9 mouse cellular contexts compared by ENCODE assay signal in the genomic region with DNA sequence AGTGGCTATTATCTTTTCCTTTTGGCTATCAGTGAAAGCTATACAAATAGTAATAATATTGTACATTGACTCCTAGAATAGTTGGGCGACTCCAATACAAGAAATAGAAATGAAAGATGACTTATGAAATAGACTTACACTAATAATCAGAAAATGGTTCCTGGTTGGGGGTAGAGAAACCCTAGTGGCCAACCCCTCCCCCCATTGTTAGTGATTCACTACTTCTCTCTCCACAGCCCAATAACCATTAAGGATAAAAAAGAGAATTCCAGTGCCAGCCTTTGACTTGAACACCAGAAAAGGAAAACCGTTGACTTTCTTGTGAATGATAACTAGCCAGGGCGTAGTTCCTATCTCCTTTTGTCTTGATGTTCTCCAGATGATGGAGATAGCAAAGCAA. TPM values are rescaled to one million over a fixed set of nuclear protein-coding genes. Genes with fewer than 3 reads are reported as not detected.
DNase-seq lines count a peak whose midpoint lies in the region; ATAC-seq and TF ChIP-seq lines count a peak whose summit lies in the region.
"Had no signal": no experiment of that assay in that cellular context is flagged by ENCODE, and none has a peak within 500 bp of the region (broad histone marks: within the 10 kb centered on the region; RNA-seq: fewer than 3 reads in every experiment).

No protein-coding gene starts in this region.

- peaks cover 14% of the 10 kb centered on the region; the same call in 1 of the 2 replicates for H3K4me1 ChIP-seq in kidney, postnatal 0 days (replicated peaks; ENCODE audit: insufficient read depth, low read length)
- H3K4me1 ChIP-seq in kidney, adult 2 months (ENCODE audit: control insufficient read depth, insufficient read depth, low read length): peaks cover 12% of the 10 kb centered on the region
- H3K4me1 ChIP-seq in embryonic facial prominence, embryonic 11.5 days (ENCODE audit: control insufficient read depth, insufficient read depth, low read length): no peaks in the 10 kb centered on the region
- peaks cover 8% of the 10 kb centered on the region; the same call in 1 of the 2 replicates for H3K4me1 ChIP-seq in intestine, embryonic 15.5 days (replicated peaks)
- H3K4me1 ChIP-seq in neural tube, embryonic 12.5 days: peaks cover 33% of the 10 kb centered on the region

- ATAC-seq in kidney, postnatal 0 days (replicated peaks; ENCODE audit: low FRiP score, low read depth): no peak
- no peak for ATAC-seq in embryonic facial prominence, embryonic 11.5 days (replicated peaks; ENCODE audit: insufficient number of reproducible peaks, low FRiP score, low TSS enrichment, low read depth)
- no peak for ATAC-seq in intestine, embryonic 15.5 days
- ATAC-seq in neural tube, embryonic 12.5 days (ENCODE audit: low FRiP score, low read depth): no peak

- H3K4me2 ChIP-seq in kidney, postnatal 0 days (ENCODE audit: low read length): peak overlapping the region; percentile 75
- H3K4me2 ChIP-seq in embryonic facial prominence, embryonic 11.5 days (ENCODE audit: low read depth, low read length): peak overlapping the region; percentile 61
- H3K4me2 ChIP-seq in intestine, embryonic 15.5 days (replicated peaks): peak overlapping the region; percentile 81
- H3K4me2 ChIP-seq in neural tube, embryonic 12.5 days (replicated peaks): peak overlapping the region; percentile 74

- H3K9me3 ChIP-seq in kidney, postnatal 0 days (replicated peaks; ENCODE audit: low read length): no peaks in the 10 kb centered on the region
- H3K9me3 ChIP-seq in embryonic facial prominence, embryonic 11.5 days (replicated peaks; ENCODE audit: control insufficient read depth, low read length): no peaks in the 10 kb centered on the region
- no peaks in the 10 kb centered on the region for H3K9me3 ChIP-seq in intestine, embryonic 15.5 days
- no peaks in the 10 kb centered on the region for H3K9me3 ChIP-seq in neural tube, embryonic 12.5 days

- H3K27ac ChIP-seq in kidney, postnatal 0 days: no peak overlapping the region
- H3K27ac ChIP-seq in kidney, adult 2 months (ENCODE audit: insufficient read depth, low read depth, low read length): no peak overlapping the region
- H3K27ac ChIP-seq in embryonic facial prominence, embryonic 11.5 days (replicated peaks; ENCODE audit: low read depth, low read length): no peak overlapping the region
- no peak overlapping the region for H3K27ac ChIP-seq in intestine, embryonic 15.5 days
- no peak overlapping the region for H3K27ac ChIP-seq in neural tube, embryonic 12.5 days

- H3K27me3 ChIP-seq in kidney, postnatal 0 days (ENCODE audit: insufficient read depth, low read length): no peaks in the 10 kb centered on the region
- no peaks in the 10 kb centered on the region for H3K27me3 ChIP-seq in kidney, adult 2 months (replicated peaks; ENCODE audit: control insufficient read depth, insufficient read depth, low read length)
- no peaks in the 10 kb centered on the region for H3K27me3 ChIP-seq in embryonic facial prominence, embryonic 11.5 days (ENCODE audit: control insufficient read depth, insufficient read depth, low read length)
- no peaks in the 10 kb centered on the region for H3K27me3 ChIP-seq in intestine, embryonic 15.5 days (replicated peaks)
- H3K27me3 ChIP-seq in neural tube, embryonic 12.5 days (replicated peaks): no peaks in the 10 kb centered on the region

- TF ChIP-seq CTCF in kidney, postnatal 0 days (IDR thresholded peaks at IDR 0.05; ENCODE audit: low read depth): no peak
- TF ChIP-seq CTCF in kidney, adult 2 months (conservative IDR thresholded peaks at IDR 0.05; ENCODE audit: insufficient read depth, insufficient read length, low read depth, low read length): no peak

- WGBS in kidney, postnatal 0 days: 62% methylated on average over 3 of the region's 3 CpGs
- WGBS in kidney, adult 2 months: 61% methylated on average over 3 of the region's 3 CpGs
- WGBS in embryonic facial prominence, embryonic 11.5 days: 79% methylated on average over 3 of the region's 3 CpGs
- WGBS in intestine, embryonic 15.5 days: 67% methylated on average over 3 of the region's 3 CpGs
- 31% methylated on average over 3 of the region's 3 CpGs for WGBS in neural tube, embryonic 12.5 days

- peak overlapping the region; percentile 99; the same call in 1 of the 2 replicates for H3K9ac ChIP-seq in kidney, postnatal 0 days (ENCODE audit: low read depth, low read length)
- no peak overlapping the region for H3K9ac ChIP-seq in embryonic facial prominence, embryonic 11.5 days (replicated peaks; ENCODE audit: low read length)
- no peak overlapping the region for H3K9ac ChIP-seq in intestine, embryonic 15.5 days
- 0 out of 2 replicates have a peak overlapping the region, but pooled peaks have one; percentile 98 for H3K9ac ChIP-seq in neural tube, embryonic 12.5 days

- no peaks in the 10 kb centered on the region for H3K36me3 ChIP-seq in kidney, postnatal 0 days (ENCODE audit: insufficient read depth, low read length)
- H3K36me3 ChIP-seq in kidney, adult 2 months (ENCODE audit: control insufficient read depth, insufficient read depth, low read length): no peaks in the 10 kb centered on the region
- H3K36me3 ChIP-seq in embryonic facial prominence, embryonic 11.5 days (replicated peaks; ENCODE audit: control insufficient read depth, insufficient read depth, low read depth, low read length): no peaks in the 10 kb centered on the region
- no peaks in the 10 kb centered on the region for H3K36me3 ChIP-seq in intestine, embryonic 15.5 days
- H3K36me3 ChIP-seq in neural tube, embryonic 12.5 days: no peaks in the 10 kb centered on the region

- H3K4me3 ChIP-seq in kidney, postnatal 0 days (replicated peaks; ENCODE audit: low read depth, low read length): peak overlapping the region; percentile 92
- H3K4me3 ChIP-seq in kidney, adult 2 months (ENCODE audit: insufficient read depth, low read depth, low read length): no peak overlapping the region
- peak overlapping the region; percentile 100 for H3K4me3 ChIP-seq in embryonic facial prominence, embryonic 11.5 days (ENCODE audit: low read depth, low read length)
- H3K4me3 ChIP-seq in intestine, embryonic 15.5 days (replicated peaks): no peak overlapping the region; the same call in 1 of the 2 replicates
- H3K4me3 ChIP-seq in neural tube, embryonic 12.5 days: peak overlapping the region; percentile 20

- intact Hi-C loops in left cerebral cortex, postnatal 36 days (cut with DNase I): loop anchor here (5.0 to 10.0 kb wide), 3 partner anchors 85 to 220 kb away; a partner anchor contains a TSS

- no peak for DNase-seq in kidney, postnatal 0 days (ENCODE audit: low spot score)
- DNase-seq in kidney, adult 2 months: no peak
- no peak for DNase-seq in embryonic facial prominence, embryonic 11.5 days (ENCODE audit: low spot score)
- no peak for DNase-seq in layer of hippocampus, postnatal 14 days (ENCODE audit: low spot score in 2 of 2)
- no peak for DNase-seq in left cerebral cortex, postnatal 36 days (ENCODE audit: low spot score in 2 of 2)
- DNase-seq in cerebellum, adult 9-11 months: no peak
- DNase-seq: gastrocnemius, postnatal 10 days had no signal

- TF ChIP-seq POLR2A in kidney, adult 2 months (IDR thresholded peaks at IDR 0.05; ENCODE audit: low read depth, low read length): no peak

RNA-seq across cellular contexts. Expression of a gene that starts 1.9 kb away (rescaled TPM):
- 47.6 TPM in 2 replicates for polyA plus RNA-seq in kidney, postnatal 0 days (2015; fragmentation: Nextera tagmentation; extraction: Ambion mirVana)
- 25.4 and 26.5 TPM in 2 replicates for polyA plus RNA-seq in kidney, adult 2 months (2012; rRNA removed)
- polyA plus RNA-seq in embryonic facial prominence, embryonic 11.5 days (2014; fragmentation: Nextera tagmentation; extraction: Ambion mirVana): 91.4 and 100 TPM in 2 replicates
- 54.5 and 54.9 TPM in 2 replicates for polyA plus RNA-seq in intestine, embryonic 15.5 days (2015; fragmentation: Nextera tagmentation; extraction: Ambion mirVana)
- 74.6 and 80.9 TPM in 2 replicates for polyA plus RNA-seq in neural tube, embryonic 12.5 days (2016; fragmentation: Nextera tagmentation; extraction: Ambion mirVana)
- total RNA-seq in layer of hippocampus, postnatal 14 days (2021): 10 to 100 TPM; 50.8 to 55.8 TPM
- 10 to 100 TPM; 44.1 to 59.1 TPM for total RNA-seq in left cerebral cortex, postnatal 36 days (2021)

RNA-seq across cellular contexts. Expression of a gene that starts 28.6 kb away (rescaled TPM):
- not detected in 2 replicates for polyA plus RNA-seq in kidney, postnatal 0 days (2015; fragmentation: Nextera tagmentation; extraction: Ambion mirVana)
- polyA plus RNA-seq in kidney, adult 2 months (2012; rRNA removed): 0.04 TPM in 1 of 2 replicates, not detected in the other
- not detected in 2 replicates for polyA plus RNA-seq in embryonic facial prominence, embryonic 11.5 days (2014; fragmentation: Nextera tagmentation; extraction: Ambion mirVana)
- not detected in 2 replicates for polyA plus RNA-seq in intestine, embryonic 15.5 days (2015; fragmentation: Nextera tagmentation; extraction: Ambion mirVana)
- not detected in 2 replicates for polyA plus RNA-seq in neural tube, embryonic 12.5 days (2016; fragmentation: Nextera tagmentation; extraction: Ambion mirVana)
- total RNA-seq in layer of hippocampus, postnatal 14 days (2021): not detected
- not detected for total RNA-seq in left cerebral cortex, postnatal 36 days (2021)
- total RNA-seq: gastrocnemius, postnatal 10 days had no signal

Comparison
In these comparisons a context has a peak if more than half of its experiments do, and no peak if none do; other contexts are left out.
1. H3K4me3 ChIP-seq: peak in kidney, postnatal 0 days (single experiment), embryonic facial prominence, embryonic 11.5 days (single experiment) and neural tube, embryonic 12.5 days (single experiment); none in kidney, adult 2 months (single experiment) and intestine, embryonic 15.5 days (single experiment).
2. H3K9ac ChIP-seq: peak in kidney, postnatal 0 days (single experiment) and neural tube, embryonic 12.5 days (single experiment); none in embryonic facial prominence, embryonic 11.5 days (single experiment) and intestine, embryonic 15.5 days (single experiment).
3. Peak in every context shown above with its lines, with median percentiles within 50 percentile points of each other: H3K4me2 ChIP-seq.